Mouse (Mus musculus) neural tube, embryonic 13.5 days (tissue): ENCODE measurements around the gene Tsc22d3. TPM values are rescaled to one million over a fixed set of nuclear protein-coding genes. Genes with fewer than 3 reads are reported as not detected.

ENCODE experiments used
- ATAC-seq: fragments of 200-750 bp; cut with Nextera tagmentation; 2 replicates; pipeline ENCODE4 v1.8.0; 2017; ENCODE audit warnings: low read depth, mild to moderate bottlenecking, moderate TSS enrichment, moderate library complexity
- H3K27ac ChIP-seq: fragments of 300-500 bp; sonication (generic); replicated peaks from 2 replicates; pipeline ENCODE4 v1.5.1; 2015; ENCODE audit warnings: moderate library complexity, mild to moderate bottlenecking, inconsistent platforms
- H3K27me3 ChIP-seq: fragments of 300-500 bp; sonication (generic); 2 replicates; pipeline ENCODE4 v1.6.1; 2015; ENCODE audit warnings: mild to moderate bottlenecking, inconsistent platforms
- H3K36me3 ChIP-seq: fragments of 300-500 bp; sonication (generic); 2 replicates; pipeline ENCODE4 v1.6.1; 2015; ENCODE audit warnings: mild to moderate bottlenecking, inconsistent platforms
- H3K4me1 ChIP-seq: fragments of 300-500 bp; sonication (generic); replicated peaks from 2 replicates; pipeline ENCODE4 v1.6.1; 2015; ENCODE audit warnings: inconsistent platforms
- H3K4me2 ChIP-seq: fragments of 300-500 bp; sonication (generic); 2 replicates; pipeline ENCODE4 v1.6.1; 2015; ENCODE audit warnings: inconsistent platforms, mild to moderate bottlenecking, moderate library complexity
- H3K4me3 ChIP-seq: fragments of 300-500 bp; sonication (generic); 2 replicates; pipeline ENCODE4 v1.5.1; 2015; ENCODE audit warnings: mild to moderate bottlenecking, inconsistent platforms
- H3K9ac ChIP-seq: fragments of 300-500 bp; sonication (generic); 2 replicates; pipeline ENCODE4 v1.6.1; 2015; ENCODE audit warnings: moderate library complexity, mild to moderate bottlenecking, inconsistent platforms
- H3K9me3 ChIP-seq: fragments of 300-500 bp; sonication (generic); 2 replicates; pipeline ENCODE4 v1.6.1; 2016; ENCODE audit warnings: inconsistent platforms
- WGBS: fragments of 180-500 bp; shearing (Covaris S2); methylation state at CpG from one replicate; pipeline ENCODE4 v1.1.7; 2015; 5-methylcytosine and 5-hydroxymethylcytosine counted together
- polyA plus RNA-seq: library from polyadenylated mRNA; unstranded; fragments of >200 nt; fragmentation: Nextera tagmentation; extraction: Ambion mirVana; gene quantifications from 2 replicates; pipeline ENCODE4 v1.2.1, GENCODE M21; 2015

The Tsc22d3 gene
- polyA plus RNA-seq = 135 and 143 TPM in 2 replicates

GRCm38 (mm10) chrX:140600410-140601109 is at the start of gene Tsc22d3:
Gene Tsc22d3, minus strand, starts transcription at chrX:140600659.
- peak; percentile 75 for ATAC-seq
- no peaks in the 10 kb centered on the region for H3K9me3 ChIP-seq
- WGBS = 27% methylated on average over 28 of the region's 28 CpGs
- no peak within 1 kb of the TSS for H3K27ac ChIP-seq
- peaks cover 67% of the 10 kb centered on the region for H3K27me3 ChIP-seq
- H3K9ac ChIP-seq = peak within 1 kb of the TSS; percentile 58; the same call in 1 of the 2 replicates
- peak within 1 kb of the TSS; percentile 51 for H3K4me3 ChIP-seq
- H3K4me2 ChIP-seq = peak within 1 kb of the TSS; percentile 75
- peaks cover 8% of the 10 kb centered on the region; the same call in 1 of the 2 replicates for H3K4me1 ChIP-seq
- H3K36me3 ChIP-seq = no peaks in the 10 kb centered on the region

DNA sequence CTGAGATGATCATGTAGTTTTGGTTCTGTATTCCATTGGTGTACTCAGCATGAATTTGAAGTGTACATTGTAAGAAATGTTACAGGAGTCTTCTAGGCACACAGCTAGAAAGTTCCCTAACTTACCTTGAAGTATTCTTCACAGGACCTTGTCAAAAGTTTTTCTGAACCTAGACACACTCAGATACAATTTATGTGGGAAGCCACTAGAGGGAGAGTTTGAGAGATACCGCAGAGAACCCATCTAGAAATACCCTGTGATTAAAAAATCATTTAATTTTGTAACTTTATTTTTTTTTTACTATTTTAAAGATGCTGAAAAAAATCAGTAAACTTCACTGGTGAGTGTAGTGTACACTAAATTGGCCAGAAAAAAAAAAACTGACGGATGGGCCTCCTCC is 39.1 kb upstream of the Tsc22d3 start:
- 62% methylated on average over 2 of the region's 2 CpGs for WGBS

DNA sequence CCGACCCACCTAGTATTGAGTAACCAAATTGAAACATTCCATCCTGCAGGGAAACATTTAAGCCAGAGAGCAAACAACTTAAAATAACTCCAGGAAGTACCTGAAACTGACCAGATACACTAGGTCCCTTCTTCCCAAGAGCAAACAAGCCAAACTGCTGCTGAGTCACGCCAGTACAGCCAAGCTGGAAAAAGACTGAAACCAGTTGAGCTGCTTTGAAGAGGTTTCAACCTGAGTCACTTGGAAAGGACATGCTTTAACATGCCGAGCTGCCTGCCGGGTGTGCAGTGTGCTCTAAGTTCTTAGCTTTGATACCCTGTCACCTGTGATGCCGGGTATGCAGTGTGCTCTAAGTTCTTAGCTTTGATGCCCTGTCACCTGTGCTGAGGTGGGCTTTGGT is 37.6 kb upstream of the Tsc22d3 start:
- H3K4me2 ChIP-seq = no peak overlapping the region
- no peak overlapping the region for H3K4me3 ChIP-seq
- no peaks in the 10 kb centered on the region for H3K9me3 ChIP-seq
- no peaks in the 10 kb centered on the region for H3K4me1 ChIP-seq
- no peaks in the 10 kb centered on the region for H3K36me3 ChIP-seq
- no peak for ATAC-seq
- WGBS = 82% methylated on average over 5 of the region's 5 CpGs
- peaks cover 34% of the 10 kb centered on the region for H3K27me3 ChIP-seq
- no peak overlapping the region for H3K27ac ChIP-seq
- no peak overlapping the region for H3K9ac ChIP-seq

More for the DNA sequence above, 39.1 kb upstream of the Tsc22d3 start:
- H3K9me3 ChIP-seq = no peaks in the 10 kb centered on the region
- peaks cover 38% of the 10 kb centered on the region for H3K27me3 ChIP-seq
- no peak overlapping the region for H3K27ac ChIP-seq
- no peaks in the 10 kb centered on the region for H3K4me1 ChIP-seq
- no peak for ATAC-seq
- H3K9ac ChIP-seq = no peak overlapping the region
- H3K4me2 ChIP-seq = no peak overlapping the region
- H3K4me3 ChIP-seq = no peak overlapping the region
- H3K36me3 ChIP-seq = no peaks in the 10 kb centered on the region

DNA sequence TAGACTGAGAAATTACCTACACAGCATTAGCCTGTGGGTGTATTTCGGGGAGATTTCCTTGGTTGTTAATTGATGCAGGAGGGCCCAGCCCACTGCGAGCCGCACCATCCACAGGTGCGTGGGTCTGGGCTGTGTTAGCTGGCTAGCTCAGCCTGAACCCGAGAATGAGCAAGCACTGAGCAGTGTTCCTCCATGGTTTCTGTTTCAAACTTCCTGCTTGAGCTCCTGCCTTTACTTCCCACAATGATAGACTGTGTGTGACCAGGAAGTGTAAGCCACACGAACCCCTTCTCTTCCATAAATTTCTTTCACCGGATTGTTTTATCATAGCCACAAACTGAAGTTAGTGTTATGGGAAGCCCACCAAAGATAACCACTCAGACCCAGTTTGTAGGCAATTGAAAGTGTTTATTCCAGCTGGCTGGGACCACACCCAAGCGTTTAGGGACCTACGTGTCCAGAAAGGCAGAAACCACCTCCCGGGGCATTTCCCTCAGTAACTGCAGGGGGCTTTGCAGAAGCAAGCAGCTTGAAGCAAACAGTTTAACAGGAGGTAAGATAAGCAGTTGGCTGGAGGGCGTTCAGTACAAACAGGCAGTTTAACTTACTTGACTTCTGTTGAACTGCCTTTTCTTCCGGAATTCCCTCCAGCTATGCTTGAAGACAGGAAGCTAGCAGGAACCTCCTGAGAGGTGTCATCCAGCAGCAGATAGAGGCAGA is 24.6 kb upstream of the Tsc22d3 start:
- no peak overlapping the region for H3K9ac ChIP-seq
- no peak overlapping the region for H3K4me3 ChIP-seq
- no peak for ATAC-seq
- no peak overlapping the region for H3K27ac ChIP-seq
- no peak overlapping the region for H3K4me2 ChIP-seq
- H3K4me1 ChIP-seq = no peaks in the 10 kb centered on the region
- 65% methylated on average over 12 of the region's 12 CpGs for WGBS
- H3K27me3 ChIP-seq = peaks cover 43% of the 10 kb centered on the region
- no peaks in the 10 kb centered on the region for H3K9me3 ChIP-seq
- H3K36me3 ChIP-seq = no peaks in the 10 kb centered on the region

GRCm38 (mm10) chrX:140609938-140610337 is 9.5 kb upstream of the Tsc22d3 start:
- ATAC-seq = no peak
- Histone ChIP-seq H3K27me3 (peaks cover 64% of the 10 kb centered on the region), H3K4me2 (no peak overlapping the region), H3K4me3 (no peak overlapping the region), H3K36me3 (no peaks in the 10 kb centered on the region), H3K27ac (no peak overlapping the region), H3K4me1 (no peaks in the 10 kb centered on the region), H3K9me3 (no peaks in the 10 kb centered on the region), H3K9ac (no peak overlapping the region)
- 89% methylated on average over 4 of the region's 4 CpGs for WGBS

DNA sequence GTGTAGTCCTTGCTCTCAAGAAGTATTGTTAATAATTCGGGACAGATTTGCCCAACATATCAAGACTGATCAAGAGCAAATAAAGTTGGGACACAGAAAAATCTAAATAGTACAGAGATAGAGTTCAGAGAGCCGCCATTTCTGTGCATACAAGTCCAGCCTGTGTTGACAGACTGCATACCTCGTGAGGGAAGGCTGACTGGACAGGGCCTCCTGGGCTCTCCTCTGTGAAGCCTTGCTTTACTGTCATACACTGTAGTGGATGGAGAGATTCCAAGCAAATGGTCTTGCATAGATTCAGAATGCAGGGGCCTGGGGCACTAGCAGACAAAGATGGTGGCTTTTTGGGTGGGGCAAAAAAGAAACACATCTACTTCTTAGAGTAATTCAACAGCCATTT is 1.4 kb upstream of the Tsc22d3 start:
- Histone ChIP-seq H3K4me3 (no peak overlapping the region), H3K4me2 (no peak overlapping the region), H3K36me3 (no peaks in the 10 kb centered on the region), H3K9me3 (no peaks in the 10 kb centered on the region), H3K27ac (no peak overlapping the region), H3K27me3 (peaks cover 62% of the 10 kb centered on the region), H3K9ac (no peak overlapping the region), H3K4me1 (peaks cover 8% of the 10 kb centered on the region; the same call in 1 of the 2 replicates)
- no peak for ATAC-seq
- 72% methylated on average over 3 of the region's 3 CpGs for WGBS

DNA sequence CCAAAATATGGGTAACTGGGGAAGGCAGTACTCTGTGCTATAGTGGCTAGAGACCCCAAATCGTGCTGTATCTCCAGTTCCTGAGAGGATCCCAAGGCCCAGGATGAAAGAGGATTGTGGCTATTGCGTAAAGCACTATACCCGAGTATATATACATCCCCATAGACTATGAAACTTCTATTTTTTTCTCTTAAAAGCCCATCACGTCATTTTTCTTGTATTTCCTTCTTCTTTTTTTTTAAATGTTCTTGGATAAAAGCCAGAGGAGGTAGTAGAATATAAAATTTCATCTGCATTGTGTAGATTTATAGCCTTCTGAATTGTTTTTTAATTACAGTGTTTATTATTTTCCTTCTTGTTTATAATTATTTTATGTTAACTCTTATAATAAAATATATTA is 852 bp upstream of the Tsc22d3 start:
- H3K27me3 ChIP-seq = peaks cover 62% of the 10 kb centered on the region
- 61% methylated on average over 4 of the region's 4 CpGs for WGBS
- ATAC-seq = no peak

GRCm38 (mm10) chrX:140599561-140600409 is 674 bp downstream of the Tsc22d3 start:
- 23% methylated on average over 77 of the region's 78 CpGs for WGBS
- Histone ChIP-seq H3K4me3 (peak overlapping the region; percentile 51), H3K27ac (no peak overlapping the region), H3K9ac (peak overlapping the region; percentile 58; the same call in 1 of the 2 replicates), H3K4me2 (peak overlapping the region; percentile 75), H3K27me3 (peaks cover 73% of the 10 kb centered on the region), H3K36me3 (no peaks in the 10 kb centered on the region), H3K9me3 (no peaks in the 10 kb centered on the region), H3K4me1 (peaks cover 8% of the 10 kb centered on the region; the same call in 1 of the 2 replicates)
- ATAC-seq = no peak; the same call in 1 of the 2 replicates

More for the DNA sequence above, 852 bp upstream of the Tsc22d3 start:
- no peak overlapping the region for H3K4me2 ChIP-seq
- H3K27ac ChIP-seq = no peak overlapping the region
- peaks cover 8% of the 10 kb centered on the region; the same call in 1 of the 2 replicates for H3K4me1 ChIP-seq
- H3K4me3 ChIP-seq = no peak overlapping the region
- no peaks in the 10 kb centered on the region for H3K36me3 ChIP-seq
- no peak overlapping the region for H3K9ac ChIP-seq
- H3K9me3 ChIP-seq = no peaks in the 10 kb centered on the region

- Histone ChIP-seq H3K9ac (peak overlapping the region; percentile 58), H3K27ac (no peak overlapping the region), H3K4me3 (peak overlapping the region; percentile 51), H3K4me1 (peaks cover 8% of the 10 kb centered on the region; the same call in 1 of the 2 replicates), H3K27me3 (peaks cover 73% of the 10 kb centered on the region), H3K36me3 (no peaks in the 10 kb centered on the region), H3K9me3 (no peaks in the 10 kb centered on the region), H3K4me2 (peak overlapping the region; percentile 75)
- peak; percentile 84 for ATAC-seq
- WGBS = 22% methylated on average over 21 of the region's 109 CpGs
Observed at GRCm38 (mm10) chrX:140598850-140599560, 1.5 kb downstream of the Tsc22d3 start.

DNA sequence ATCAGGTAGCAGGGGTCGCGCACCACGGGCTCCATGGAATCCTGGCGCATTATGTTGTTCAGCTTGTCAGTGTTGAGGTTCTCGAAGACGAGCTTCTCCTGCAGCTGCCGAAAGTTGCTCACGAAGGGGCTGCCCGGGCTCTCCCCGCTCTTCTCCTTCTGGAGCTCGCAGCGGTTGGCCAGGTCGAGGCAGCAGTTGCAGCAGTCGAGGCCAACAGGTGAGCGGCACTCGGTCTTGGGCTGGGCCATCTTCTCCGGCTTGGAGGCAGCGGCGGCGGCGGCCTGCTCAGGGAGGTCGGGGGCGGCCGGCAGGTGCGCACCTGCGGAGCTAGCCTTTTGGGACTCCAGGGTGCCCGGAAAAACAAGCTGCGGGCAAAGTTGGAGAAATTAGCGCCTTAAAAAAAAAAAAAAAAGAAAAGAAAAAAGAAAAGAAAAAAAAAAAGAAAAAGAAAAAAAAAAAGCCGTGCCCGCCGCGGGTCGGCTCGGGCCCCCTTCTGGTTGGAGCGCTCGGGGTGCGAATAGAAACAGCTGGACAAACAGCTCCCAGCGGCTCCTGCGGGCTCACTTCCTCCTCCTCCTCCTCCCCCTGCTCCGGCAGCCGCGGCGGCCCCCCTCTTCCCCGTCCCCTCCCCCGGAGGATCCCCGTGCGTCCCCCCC is 2.1 kb downstream of the Tsc22d3 start:
- WGBS = 11% methylated on average over 37 of the region's 48 CpGs
- Histone ChIP-seq H3K36me3 (no peaks in the 10 kb centered on the region), H3K9ac (peak overlapping the region; percentile 58; the same call in 1 of the 2 replicates), H3K27ac (no peak overlapping the region), H3K4me3 (peak overlapping the region; percentile 51), H3K9me3 (no peaks in the 10 kb centered on the region), H3K27me3 (peaks cover 74% of the 10 kb centered on the region), H3K4me2 (peak overlapping the region; percentile 75), H3K4me1 (peaks cover 8% of the 10 kb centered on the region; the same call in 1 of the 2 replicates)
- peak; percentile 34; the same call in 1 of the 2 replicates for ATAC-seq

DNA sequence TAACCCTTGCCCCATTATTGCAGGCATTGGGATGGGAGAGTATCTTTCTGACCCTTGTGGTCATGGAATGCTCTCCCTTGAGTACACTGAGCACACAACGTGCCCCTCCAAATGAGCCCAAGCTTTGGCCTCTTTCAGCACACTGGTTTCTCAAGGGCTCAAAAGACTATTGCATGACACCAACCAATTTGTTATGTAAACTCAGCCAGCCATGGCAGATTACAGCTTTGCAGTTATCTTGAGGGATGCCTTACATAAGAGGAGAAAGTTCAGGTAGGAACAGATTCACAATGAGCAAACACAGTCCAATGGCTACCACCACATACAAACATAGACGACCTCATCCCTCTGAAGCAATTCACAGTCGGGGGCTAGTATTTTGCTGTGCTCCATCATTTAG is 9.3 kb downstream of the Tsc22d3 start:
- no peaks in the 10 kb centered on the region for H3K9me3 ChIP-seq
- H3K9ac ChIP-seq = no peak overlapping the region
- peaks cover 75% of the 10 kb centered on the region for H3K27me3 ChIP-seq
- ATAC-seq = no peak
- no peak overlapping the region for H3K27ac ChIP-seq
- WGBS = 80% methylated on average over 3 of the region's 3 CpGs
- H3K4me1 ChIP-seq = no peaks in the 10 kb centered on the region
- H3K36me3 ChIP-seq = no peaks in the 10 kb centered on the region
- H3K4me3 ChIP-seq = no peak overlapping the region
- no peak overlapping the region for H3K4me2 ChIP-seq
